Mouse (Mus musculus) liver, postnatal 0 days (tissue): Measurements from ENCODE around the gene Trim46.

Experiments
- CTCF ChIP-seq: sonication (generic); IDR thresholded peaks from 2 replicates; pipeline ENCODE4 v1.5.1; 2016; ENCODE audit warnings: antibody characterized with exemption, low read depth
- EP300 ChIP-seq: IDR thresholded peaks from 2 replicates; pipeline ENCODE4 v1.6.1; 2016; ENCODE audit warnings: antibody characterized with exemption, low read depth, mild to moderate bottlenecking

GRCm38 (mm10) chr3:89247466-89247865, 1.4 kb upstream of the Trim46 start:
- TF ChIP-seq CTCF (no peak), EP300 (no peak)
